Mouse (Mus musculus) hindbrain, embryonic 11.5 days (tissue): Measurements from ENCODE around the gene Hspa14. TPM values are rescaled to one million over a fixed set of nuclear protein-coding genes. Genes with fewer than 3 reads are reported as not detected.
A peak's percentile ranks its signal among the peaks of the same experiment; 100 is the strongest.

Source experiments
- ATAC-seq: fragments of 200-750 bp; cut with Nextera tagmentation; 2 replicates; pipeline ENCODE4 v1.8.0; 2017; ENCODE audit warnings: mild to moderate bottlenecking, moderate TSS enrichment, moderate library complexity; ENCODE audit not compliant: low FRiP score
- DNase-seq: peaks from one replicate; pipeline ENCODE4 v3.0.0-alpha.2; 2015; ENCODE audit warnings: low spot score
- H3K27ac ChIP-seq: fragments of 300-500 bp; sonication (generic); 2 replicates; pipeline ENCODE4 v1.5.1; 2014; ENCODE audit warnings: mild to moderate bottlenecking, low read depth, low read length
- H3K27me3 ChIP-seq: fragments of 300-500 bp; sonication (generic); 2 replicates; pipeline ENCODE4 v1.6.1; 2014; ENCODE audit warnings: mild to moderate bottlenecking, low read length, moderate library complexity, mixed read lengths; ENCODE audit not compliant: control insufficient read depth, insufficient read depth
- H3K36me3 ChIP-seq: fragments of 300-500 bp; sonication (generic); 2 replicates; pipeline ENCODE4 v1.6.1; 2014; ENCODE audit warnings: mild to moderate bottlenecking, low read length, moderate library complexity, mixed read lengths; ENCODE audit not compliant: control insufficient read depth, insufficient read depth
- H3K4me1 ChIP-seq: fragments of 300-500 bp; sonication (generic); replicated peaks from 2 replicates; pipeline ENCODE4 v1.6.1; 2014; ENCODE audit warnings: low read length, mixed read lengths; ENCODE audit not compliant: control insufficient read depth, insufficient read depth
- H3K4me2 ChIP-seq: fragments of 300-500 bp; sonication (generic); replicated peaks from 2 replicates; pipeline ENCODE4 v1.6.1; 2014; ENCODE audit warnings: mild to moderate bottlenecking, low read depth, low read length
- H3K4me3 ChIP-seq: fragments of 300-500 bp; sonication (generic); 2 replicates; pipeline ENCODE4 v1.5.1; 2014; ENCODE audit warnings: low read depth, low read length
- H3K9ac ChIP-seq: fragments of 300-500 bp; sonication (generic); 2 replicates; pipeline ENCODE4 v1.6.1; 2014; ENCODE audit warnings: low read depth, low read length
- H3K9me3 ChIP-seq: fragments of 300-500 bp; sonication (generic); 2 replicates; pipeline ENCODE4 v1.6.1; 2016; ENCODE audit warnings: low read length; ENCODE audit not compliant: control insufficient read depth
- WGBS: fragments of 180-500 bp; shearing (Covaris S2); extraction: QIAGEN DNeasy Blood & Tissue Kit; methylation state at CpG from one replicate; pipeline ENCODE4 v1.1.7; 2014; 5-methylcytosine and 5-hydroxymethylcytosine counted together
- polyA plus RNA-seq: library from polyadenylated mRNA; unstranded; fragments of >200 nt; fragmentation: Nextera tagmentation; extraction: Ambion mirVana; gene quantifications from 2 replicates; pipeline ENCODE4 v1.2.1, GENCODE M21; 2014

The Hspa14 gene
- polyA plus RNA-seq, 1 experiment from 2014 or later: 108 TPM

DNA sequence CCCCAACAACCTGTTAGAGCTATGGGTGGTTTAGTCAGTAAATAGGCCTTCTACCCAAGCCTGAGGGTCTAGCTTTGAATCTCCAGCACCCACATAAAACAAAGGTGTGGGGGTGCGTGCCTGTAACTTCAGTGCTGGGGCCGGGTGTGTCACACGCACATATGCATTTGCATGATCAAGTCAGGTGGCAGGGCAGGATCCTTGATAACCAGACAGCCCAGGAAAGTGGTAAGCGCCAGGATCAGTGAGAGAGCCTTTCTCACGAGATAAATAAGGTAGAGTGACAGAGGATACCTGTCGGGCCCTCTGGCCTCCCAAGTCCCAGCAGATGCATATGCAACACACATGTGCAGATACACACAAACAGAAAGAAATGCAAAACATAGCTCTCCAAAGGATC, 13.1 kb downstream of the Hspa14 start:
- H3K36me3 ChIP-seq: 0 out of 2 replicates have a peak, but pooled peaks cover 3% of the 10 kb centered on the region
- no peak overlapping the region for H3K4me3 ChIP-seq
- no peak overlapping the region for H3K4me2 ChIP-seq
- no peak overlapping the region for H3K9ac ChIP-seq
- no peak for DNase-seq
- ATAC-seq: no peak
- H3K27ac ChIP-seq: no peak overlapping the region
- no peaks in the 10 kb centered on the region for H3K4me1 ChIP-seq
- no peaks in the 10 kb centered on the region for H3K27me3 ChIP-seq
- 90% methylated on average over 6 of the region's 6 CpGs for WGBS
- H3K9me3 ChIP-seq: no peaks in the 10 kb centered on the region

DNA sequence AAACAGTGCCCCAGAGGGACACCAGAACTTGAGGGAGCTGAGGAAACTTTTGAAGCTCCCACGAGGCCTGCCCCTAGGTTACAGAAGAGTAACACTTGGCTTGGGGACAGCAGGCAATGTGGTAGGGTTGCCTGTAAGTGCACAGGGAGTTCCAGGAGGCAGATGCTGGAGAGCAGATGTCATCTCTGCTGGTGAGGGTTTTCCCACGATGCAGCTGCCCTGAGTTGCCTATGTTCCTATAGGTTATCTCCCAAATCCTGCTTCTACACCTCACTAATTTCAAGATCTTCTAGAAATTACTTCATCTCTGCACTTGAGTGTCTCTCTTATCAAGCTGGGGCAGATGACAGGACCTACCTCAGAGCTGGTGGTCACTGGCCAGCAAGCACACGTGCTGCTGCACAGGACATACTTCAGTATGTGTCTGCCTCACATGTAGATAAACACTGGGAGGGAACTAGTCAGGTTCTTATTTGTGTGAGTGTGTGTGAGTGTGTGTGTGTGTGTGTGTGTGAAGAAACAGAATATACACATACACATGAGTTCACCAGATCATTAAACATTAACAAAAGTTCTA, 18.7 kb downstream of the Hspa14 start:
- H3K27ac ChIP-seq: no peak overlapping the region
- H3K9me3 ChIP-seq: no peaks in the 10 kb centered on the region
- no peak for ATAC-seq
- no peak for DNase-seq
- H3K4me2 ChIP-seq: no peak overlapping the region
- no peaks in the 10 kb centered on the region for H3K36me3 ChIP-seq
- H3K27me3 ChIP-seq: no peaks in the 10 kb centered on the region
- H3K4me1 ChIP-seq: no peaks in the 10 kb centered on the region
- 90% methylated on average over 3 of the region's 3 CpGs for whole genome bisulfite sequencing
- no peak overlapping the region for H3K4me3 ChIP-seq
- no peak overlapping the region for H3K9ac ChIP-seq

DNA sequence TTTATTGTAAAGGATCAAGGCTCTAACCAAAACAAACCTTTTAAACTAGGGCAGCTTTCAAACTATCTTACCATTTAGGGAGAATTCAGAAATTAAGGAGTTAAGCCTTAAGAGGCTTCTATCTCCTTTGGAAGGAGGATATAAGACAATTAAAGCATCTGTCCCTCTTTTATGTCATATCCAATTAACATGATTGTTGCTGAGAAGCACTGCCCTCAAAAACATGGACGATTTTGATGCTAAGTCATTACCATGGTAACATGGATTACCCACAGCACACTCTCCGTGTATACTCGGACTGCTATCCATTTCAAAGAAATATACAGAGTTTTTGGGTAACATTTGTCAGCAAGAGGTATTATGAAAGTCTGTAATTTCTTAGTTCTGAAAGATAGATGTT, 22.8 kb downstream of the Hspa14 start:
- WGBS: 88% methylated on average over 3 of the region's 3 CpGs
- Histone ChIP-seq H3K9ac (no peak overlapping the region), H3K4me1 (no peaks in the 10 kb centered on the region), H3K27ac (no peak overlapping the region), H3K36me3 (no peaks in the 10 kb centered on the region), H3K4me2 (no peak overlapping the region), H3K27me3 (no peaks in the 10 kb centered on the region), H3K9me3 (no peaks in the 10 kb centered on the region), H3K4me3 (no peak overlapping the region)
- no peak for ATAC-seq
- DNase-seq: no peak

DNA sequence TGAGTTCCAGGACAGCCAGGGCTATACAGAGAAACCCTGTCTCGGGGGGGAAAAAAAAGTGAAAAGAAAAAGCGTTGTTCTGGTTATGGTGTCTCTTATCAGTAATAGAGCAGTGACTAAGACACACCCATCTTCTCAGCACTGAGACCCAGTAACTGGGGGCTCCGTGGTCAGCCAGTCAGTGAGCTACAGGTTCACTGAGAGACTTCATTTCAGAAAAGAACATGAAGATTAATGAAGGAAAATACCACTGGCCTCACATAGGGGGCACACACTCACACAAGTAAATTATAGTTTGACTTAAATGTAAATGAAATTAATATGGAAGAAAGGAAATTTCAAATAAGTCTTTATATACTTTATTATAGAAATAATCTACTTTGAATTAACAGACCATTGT, 32.4 kb downstream of the Hspa14 start:
- WGBS: 81% methylated on average over 3 of the region's 3 CpGs
- no peaks in the 10 kb centered on the region for H3K27me3 ChIP-seq
- H3K4me2 ChIP-seq: no peak overlapping the region
- no peaks in the 10 kb centered on the region for H3K36me3 ChIP-seq
- H3K9ac ChIP-seq: no peak overlapping the region
- no peaks in the 10 kb centered on the region for H3K4me1 ChIP-seq
- no peak overlapping the region for H3K27ac ChIP-seq
- H3K9me3 ChIP-seq: no peaks in the 10 kb centered on the region
- no peak for ATAC-seq
- no peak for DNase-seq
- H3K4me3 ChIP-seq: no peak overlapping the region

DNA sequence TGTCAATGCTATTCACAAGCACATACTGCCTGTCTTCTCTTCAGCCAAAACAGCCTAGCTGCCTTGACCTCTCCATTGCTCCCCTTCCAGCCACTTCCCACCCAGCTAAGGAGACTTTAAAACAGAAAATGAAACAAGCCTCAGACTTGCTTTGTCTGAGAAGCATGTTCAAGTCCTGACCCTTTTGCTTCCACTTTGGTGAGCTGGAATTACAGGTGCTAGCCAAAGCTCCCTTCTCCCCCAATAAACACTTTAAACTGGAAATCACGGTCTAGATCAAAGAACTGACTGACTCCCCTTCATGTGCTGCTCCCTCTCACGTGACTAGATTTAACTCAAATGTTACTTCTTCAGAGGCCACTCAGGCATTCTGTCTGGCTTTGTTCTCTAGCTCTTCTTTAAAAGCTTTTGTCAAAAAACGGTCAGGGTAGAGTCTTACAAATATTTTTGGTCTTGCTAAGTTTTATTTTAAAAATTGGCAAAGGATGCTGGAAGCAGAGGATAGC, 36.8 kb downstream of the Hspa14 start:
- H3K36me3 ChIP-seq: no peaks in the 10 kb centered on the region
- no peaks in the 10 kb centered on the region for H3K27me3 ChIP-seq
- no peak overlapping the region for H3K9ac ChIP-seq
- ATAC-seq (no peak), DNase-seq (no peak)
- H3K27ac ChIP-seq: no peak overlapping the region
- no peak overlapping the region for H3K4me2 ChIP-seq
- H3K4me1 ChIP-seq: 0 out of 2 replicates have a peak, but pooled peaks cover 2% of the 10 kb centered on the region
- no peak overlapping the region for H3K4me3 ChIP-seq
- 67% methylated on average over 3 of the region's 3 CpGs for WGBS
- H3K9me3 ChIP-seq: no peaks in the 10 kb centered on the region

DNA sequence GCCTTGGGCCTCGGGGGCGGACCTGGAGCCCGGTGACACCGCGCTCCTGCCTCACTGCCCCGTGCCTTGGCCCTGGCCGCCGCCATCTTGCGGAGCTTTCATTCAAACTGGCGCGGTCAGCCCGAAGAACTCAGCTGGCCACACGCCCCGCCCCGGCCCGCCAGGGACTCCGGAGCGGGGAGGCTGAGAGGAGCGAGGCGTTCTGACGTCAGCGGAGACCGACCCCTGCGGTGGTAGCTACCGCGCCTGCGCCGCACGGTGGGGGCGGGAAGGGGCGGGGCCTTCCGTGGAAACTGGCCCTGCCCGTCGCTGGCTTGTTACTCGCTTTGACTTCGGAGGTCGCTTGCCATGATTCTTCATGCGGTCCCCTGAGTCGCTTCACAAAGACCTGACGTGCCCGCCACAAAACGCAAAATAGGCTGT, 37.7 kb downstream of the Hspa14 start, which contains the start of gene Suv39h2:
Gene Suv39h2 (minus strand): TSS at position 171 of the 423 bp plus-strand sequence.
- 0 out of 2 replicates have a peak, but pooled peaks cover 2% of the 10 kb centered on the region for H3K4me1 ChIP-seq
- peak within 1 kb of the TSS; percentile 86 for H3K9ac ChIP-seq
- H3K4me2 ChIP-seq: peak within 1 kb of the TSS; percentile 45
- DNase-seq: peak; percentile 99
- ATAC-seq: peak; percentile 98
- no peaks in the 10 kb centered on the region for H3K36me3 ChIP-seq
- no peaks in the 10 kb centered on the region for H3K9me3 ChIP-seq
- WGBS: 0% methylated on average over 36 of the region's 42 CpGs
- no peaks in the 10 kb centered on the region for H3K27me3 ChIP-seq
- peak within 1 kb of the TSS; percentile 92 for H3K27ac ChIP-seq
- H3K4me3 ChIP-seq: peak within 1 kb of the TSS; percentile 94

DNA sequence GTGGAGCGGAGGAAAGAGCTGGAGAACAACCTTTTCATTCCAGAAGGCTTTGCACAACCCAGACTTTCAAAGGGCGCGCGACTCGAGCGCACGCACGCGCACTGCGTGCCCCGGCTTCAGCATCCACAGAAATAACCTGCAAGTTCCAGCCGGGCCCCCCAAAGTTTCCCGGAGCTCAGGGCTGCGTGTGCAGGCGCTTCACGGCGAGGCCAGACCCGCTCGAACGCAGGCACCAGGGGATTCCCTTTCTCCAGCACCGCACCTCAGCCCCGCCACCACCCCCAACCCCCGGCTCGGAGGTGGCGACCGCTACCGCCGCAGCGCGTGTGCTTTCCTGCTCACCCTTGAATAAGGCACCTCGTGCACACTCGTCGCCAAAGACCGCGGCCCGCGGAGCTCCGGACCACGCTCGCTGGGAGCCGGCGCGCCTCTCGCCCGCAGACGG, 38.2 kb downstream of the Hspa14 start:
- H3K9ac ChIP-seq: peak overlapping the region; percentile 86
- no peaks in the 10 kb centered on the region for H3K27me3 ChIP-seq
- DNase-seq: peak; percentile 80
- H3K4me1 ChIP-seq: 0 out of 2 replicates have a peak, but pooled peaks cover 2% of the 10 kb centered on the region
- 0% methylated on average over 46 of the region's 46 CpGs for WGBS
- no peaks in the 10 kb centered on the region for H3K9me3 ChIP-seq
- H3K4me2 ChIP-seq: peak overlapping the region; percentile 45
- peak overlapping the region; percentile 94 for H3K4me3 ChIP-seq
- no peaks in the 10 kb centered on the region for H3K36me3 ChIP-seq
- peak overlapping the region; percentile 92 for H3K27ac ChIP-seq
- ATAC-seq: peak; percentile 84

DNA sequence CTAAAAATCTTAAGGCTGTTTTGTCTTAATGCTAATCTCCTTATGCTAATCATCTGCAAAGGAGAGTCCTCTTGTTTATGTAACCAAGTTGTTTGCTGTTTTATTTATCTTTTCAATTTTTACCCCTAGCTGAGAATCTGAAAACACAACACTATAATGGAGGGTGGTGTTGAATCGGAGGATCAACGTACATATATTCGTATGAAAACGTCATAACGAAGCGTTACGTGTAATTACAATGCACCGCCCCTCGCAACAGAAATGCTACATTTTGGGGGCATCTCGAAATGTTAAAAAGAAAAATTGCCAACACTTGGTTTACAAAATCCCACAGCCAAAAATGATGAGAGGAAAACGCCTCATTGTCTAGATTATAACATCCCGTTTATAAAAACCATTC, 38.7 kb downstream of the Hspa14 start:
- 1% methylated on average over 12 of the region's 12 CpGs for WGBS
- 0 out of 2 replicates have a peak, but pooled peaks cover 2% of the 10 kb centered on the region for H3K4me1 ChIP-seq
- no peaks in the 10 kb centered on the region for H3K27me3 ChIP-seq
- H3K9ac ChIP-seq: peak overlapping the region; percentile 86
- no peak for ATAC-seq
- no peak for DNase-seq
- H3K36me3 ChIP-seq: no peaks in the 10 kb centered on the region
- peak overlapping the region; percentile 92 for H3K27ac ChIP-seq
- peak overlapping the region; percentile 45 for H3K4me2 ChIP-seq
- H3K9me3 ChIP-seq: no peaks in the 10 kb centered on the region
- peak overlapping the region; percentile 94 for H3K4me3 ChIP-seq

DNA sequence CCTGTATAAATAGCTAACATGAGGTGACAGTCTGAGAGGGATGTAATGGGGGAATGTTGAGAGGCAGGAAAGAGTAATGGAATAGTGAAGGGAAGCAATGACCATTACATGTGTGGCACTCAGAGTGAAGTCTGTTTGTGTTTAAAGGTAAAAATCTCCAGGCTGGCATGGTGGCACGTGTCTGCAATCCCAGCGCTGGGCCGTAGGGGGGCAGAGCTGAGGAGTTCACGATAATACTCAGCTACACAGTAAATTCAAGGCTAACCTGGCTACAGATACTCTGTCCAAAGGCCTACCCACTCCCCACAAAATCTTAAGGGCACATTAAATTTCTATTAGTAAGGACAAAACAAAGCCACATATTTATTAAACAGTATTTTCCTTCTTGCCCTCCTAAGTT, 56.0 kb downstream of the Hspa14 start:
- no peak overlapping the region for H3K27ac ChIP-seq
- 0 out of 2 replicates have a peak, but pooled peaks cover 2% of the 10 kb centered on the region for H3K36me3 ChIP-seq
- WGBS: 85% methylated on average over 4 of the region's 4 CpGs
- H3K4me3 ChIP-seq: no peak overlapping the region
- H3K9me3 ChIP-seq: no peaks in the 10 kb centered on the region
- H3K4me1 ChIP-seq: no peaks in the 10 kb centered on the region
- no peak overlapping the region for H3K4me2 ChIP-seq
- no peaks in the 10 kb centered on the region for H3K27me3 ChIP-seq
- no peak for DNase-seq
- no peak for ATAC-seq
- H3K9ac ChIP-seq: no peak overlapping the region
